8 mouse cellular contexts compared by ENCODE assay signal in the genomic region with DNA sequence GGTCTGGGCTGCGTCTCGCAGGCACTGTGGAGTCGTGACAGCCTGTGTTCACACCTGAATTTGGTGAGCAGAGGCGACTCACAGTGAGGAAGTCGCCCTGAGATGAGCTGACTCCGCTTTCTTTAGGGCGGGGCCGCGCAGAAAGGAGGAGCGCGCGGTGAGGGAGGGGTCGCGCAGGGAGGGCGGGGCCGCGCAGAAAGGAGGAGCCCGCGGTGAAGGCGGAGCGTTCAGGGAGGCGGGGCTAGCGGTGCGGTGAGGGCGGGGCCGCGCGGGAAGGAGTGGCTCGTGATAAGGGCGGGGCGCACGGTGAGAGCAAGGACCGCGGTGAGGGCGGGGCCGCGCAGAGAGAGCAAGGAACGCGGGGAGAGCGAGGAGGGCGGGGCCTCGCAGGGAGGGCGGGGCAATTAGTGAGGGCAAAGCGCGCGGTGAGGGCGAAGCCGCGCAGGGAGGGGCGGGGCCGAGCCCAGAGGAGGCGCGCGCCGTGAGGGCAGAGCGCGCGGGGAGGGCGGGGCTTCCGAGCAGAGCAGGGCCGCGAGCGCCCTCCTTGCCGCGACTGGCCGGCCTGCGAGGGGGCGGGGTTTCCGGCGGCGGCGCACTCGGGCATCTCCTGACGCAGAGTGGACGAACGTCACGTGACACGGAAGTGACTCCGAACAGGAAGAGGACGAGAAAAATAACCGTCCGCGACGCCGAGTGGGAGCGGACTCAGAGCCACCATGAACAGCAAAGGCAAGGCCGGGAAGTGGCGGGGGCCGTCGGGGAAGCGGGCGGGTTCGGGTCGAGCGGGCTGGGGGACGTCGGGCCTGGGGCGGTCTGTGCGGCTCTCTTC. TPM values are rescaled to one million over a fixed set of nuclear protein-coding genes. Genes with fewer than 3 reads are reported as not detected.
DNase-seq lines count a peak whose midpoint lies in the region; ATAC-seq and TF ChIP-seq lines count a peak whose summit lies in the region.

A gene (plus strand): TSS at position 354 of the 829 bp plus-strand sequence.

- H3K9ac ChIP-seq in MEL (ENCODE audit: control insufficient read depth, low read depth, low read length, poor library complexity, severe bottlenecking): peak within 1 kb of the TSS; percentile 90
- peak within 1 kb of the TSS; percentile 96 for H3K9ac ChIP-seq in lung, embryonic 16.5 days (ENCODE audit: low read length)

- H3K4me3 ChIP-seq in MEL (ENCODE audit: control insufficient read depth in 1 of 2, insufficient read depth in 1 of 2, low read depth in 2 of 2, low read length in 2 of 2): peak within 1 kb of the TSS; percentile 89 to 94
- peak within 1 kb of the TSS; percentile 91 for H3K4me3 ChIP-seq in cerebellum, adult 2 months (replicated peaks; ENCODE audit: insufficient read depth, low read depth, low read length)
- H3K4me3 ChIP-seq in lung, embryonic 16.5 days (ENCODE audit: low read length): peak within 1 kb of the TSS; percentile 91

- no peaks in the 10 kb centered on the region for H3K27me3 ChIP-seq in MEL (ENCODE audit: control insufficient read depth in 1 of 2, insufficient read depth in 2 of 2, low read length in 2 of 2)
- H3K27me3 ChIP-seq in cerebellum, adult 2 months (ENCODE audit: control insufficient read depth, insufficient read depth, low read length): no peaks in the 10 kb centered on the region
- no peaks in the 10 kb centered on the region for H3K27me3 ChIP-seq in lung, embryonic 16.5 days (ENCODE audit: control insufficient read depth, insufficient read depth, low read depth, low read length)

- peaks cover 12% of the 10 kb centered on the region for H3K79me2 ChIP-seq in MEL (ENCODE audit: control insufficient read depth, insufficient read depth, low read length, poor library complexity)

- TF ChIP-seq CTCF in MEL (IDR thresholded peaks at IDR 0.05 in 2 of 3, conservative IDR thresholded peaks at IDR 0.05 in 1 of 3; ENCODE audit: control insufficient read depth in 1 of 3, insufficient read depth in 1 of 3, low read depth in 2 of 3, low read length in 3 of 3, poor library complexity in 1 of 3, severe bottlenecking in 1 of 3): peak in 2 of 3 experiments; percentile 16 to 26; a peak in 2 of 6 replicates
- TF ChIP-seq CTCF in cerebellum, adult 2 months (IDR thresholded peaks at IDR 0.05; ENCODE audit: borderline replicate concordance, insufficient read depth, low read depth, low read length): no peak

- peaks cover 8 to 16% of the 10 kb centered on the region in 2 experiments for H3K36me3 ChIP-seq in MEL (ENCODE audit: control insufficient read depth in 1 of 2, insufficient read depth in 2 of 2, low read length in 2 of 2)
- H3K36me3 ChIP-seq in lung, embryonic 16.5 days (ENCODE audit: control insufficient read depth, insufficient read depth, low read length): peaks cover 16% of the 10 kb centered on the region

- peaks cover 0 to 14% of the 10 kb centered on the region in 2 experiments; a peak in 2 of 4 replicates for H3K4me1 ChIP-seq in MEL (ENCODE audit: control insufficient read depth in 1 of 2, insufficient read depth in 2 of 2, low read length in 2 of 2)
- no peaks in the 10 kb centered on the region for H3K4me1 ChIP-seq in cerebellum, adult 2 months (ENCODE audit: control insufficient read depth, insufficient read depth, low read length)
- peaks cover 13% of the 10 kb centered on the region for H3K4me1 ChIP-seq in lung, embryonic 16.5 days (replicated peaks; ENCODE audit: control insufficient read depth, insufficient read depth, low read length)

- peak; percentile 70 to 73 for ATAC-seq in hematopoietic stem cell, adult 5-6 weeks (replicated peaks in 1 of 2; ENCODE audit: insufficient read depth in 1 of 2, low FRiP score in 2 of 2, low TSS enrichment in 1 of 2, low read depth in 1 of 2, poor library complexity in 2 of 2, severe bottlenecking in 2 of 2)
- ATAC-seq in lung, embryonic 16.5 days (ENCODE audit: low read depth): peak; percentile 91

- no peak for TF ChIP-seq RAD21 in MEL (IDR thresholded peaks at IDR 0.05; ENCODE audit: low read depth, low read length)

- H3K9me3 ChIP-seq in MEL (replicated peaks; ENCODE audit: insufficient read depth, low read length): no peaks in the 10 kb centered on the region
- H3K9me3 ChIP-seq in lung, embryonic 16.5 days (ENCODE audit: control insufficient read depth, low read length): no peaks in the 10 kb centered on the region

- peak; percentile 85 to 96; a peak in 3 of 4 replicates for TF ChIP-seq POLR2A in MEL (IDR thresholded peaks at IDR 0.05; ENCODE audit: control insufficient read depth in 1 of 2, insufficient read depth in 1 of 2, low read depth in 1 of 2, low read length in 2 of 2, poor library complexity in 1 of 2)
- peak; percentile 92 for TF ChIP-seq POLR2A in cerebellum, adult 2 months (IDR thresholded peaks at IDR 0.05; ENCODE audit: borderline replicate concordance, insufficient read depth, low read length)

- peak within 1 kb of the TSS; percentile 69 for H3K27ac ChIP-seq in MEL (ENCODE audit: control insufficient read depth, low read depth, low read length)
- peak within 1 kb of the TSS; percentile 92 for H3K27ac ChIP-seq in cerebellum, adult 2 months (ENCODE audit: insufficient read depth, low read length)
- H3K27ac ChIP-seq in lung, embryonic 16.5 days (ENCODE audit: low read length): peak within 1 kb of the TSS; percentile 99

- DNase-seq in MEL (ENCODE audit: low read depth, low spot score): peak; percentile 99
- DNase-seq in cerebellum, adult 2 months: peak; percentile 98
- DNase-seq in forelimb bud, embryonic 11.5 days (ENCODE audit: low read depth, low spot score): peak; percentile 97
- peak; percentile 89 for DNase-seq in layer of hippocampus, adult 9-10 months (ENCODE audit: low spot score)
- DNase-seq in ovary, postnatal 10 days (ENCODE audit: low spot score): peak; percentile 94
- DNase-seq in thymus, postnatal 10 days (ENCODE audit: low spot score in 2 of 2): peak; percentile 98 to 100

- H3K4me2 ChIP-seq in lung, embryonic 16.5 days (ENCODE audit: low read depth, low read length): peak within 1 kb of the TSS; percentile 88

- 1% methylated on average over 88 of the region's 99 CpGs for WGBS in cerebellum, adult 2 months
- WGBS in lung, embryonic 16.5 days: under 1% methylated on average over 77 of the region's 99 CpGs

- no peak for TF ChIP-seq EP300 in MEL (IDR thresholded peaks at IDR 0.05; ENCODE audit: low read depth in 1 of 2, low read length in 2 of 2)

TF ChIP-seq in MEL, 35 proteins besides CTCF, POLR2A, EP300 and RAD21 (continues in another document):
- no peak for TF ChIP-seq GATA1 (IDR thresholded peaks at IDR 0.05; ENCODE audit: low read depth, low read length)
- 0 out of 2 replicates have a peak, but pooled peaks have one; percentile 22 for TF ChIP-seq ZNF384 (IDR thresholded peaks at IDR 0.05; ENCODE audit: low read depth, low read length)
- TF ChIP-seq POLR2AphosphoS5 (IDR thresholded peaks at IDR 0.05; ENCODE audit: borderline replicate concordance, low read depth, low read length): 0 out of 2 replicates have a peak, but pooled peaks have one; percentile 70
- peak; percentile 85 for TF ChIP-seq HCFC1 (IDR thresholded peaks at IDR 0.05; ENCODE audit: low read depth, low read length)
- TF ChIP-seq MAZ (IDR thresholded peaks at IDR 0.05; ENCODE audit: low read depth, low read length): peak; percentile 92; the same call in 1 of the 2 replicates
- peak; percentile 43; the same call in 1 of the 2 replicates for TF ChIP-seq ETS1 (IDR thresholded peaks at IDR 0.05; ENCODE audit: low read depth, low read length)
- peak; percentile 37; the same call in 1 of the 2 replicates for TF ChIP-seq KAT2A (conservative IDR thresholded peaks at IDR 0.05; ENCODE audit: low read depth, low read length)
- 0 out of 2 replicates have a peak, but pooled peaks have one; percentile 20 for TF ChIP-seq CHD1 (IDR thresholded peaks at IDR 0.05; ENCODE audit: low read depth, low read length)
- peak; percentile 92 for TF ChIP-seq POLR2AphosphoS2 (IDR thresholded peaks at IDR 0.05; ENCODE audit: low read length)
- 0 out of 2 replicates have a peak, but pooled peaks have one; percentile 38 for TF ChIP-seq TBP (IDR thresholded peaks at IDR 0.05; ENCODE audit: low read depth, low read length)
- TF ChIP-seq E2F4 (IDR thresholded peaks at IDR 0.05; ENCODE audit: borderline replicate concordance, low read depth, low read length): peak; percentile 63; the same call in 1 of the 2 replicates
- peak; percentile 93 for TF ChIP-seq MAX (IDR thresholded peaks at IDR 0.05; ENCODE audit: low read length)
- TF ChIP-seq JUND (IDR thresholded peaks at IDR 0.05; ENCODE audit: low read depth, low read length): no peak
- peak; percentile 70 for TF ChIP-seq MYB (IDR thresholded peaks at IDR 0.05; ENCODE audit: low read depth, low read length)
- TF ChIP-seq BHLHE40 (IDR thresholded peaks at IDR 0.05; ENCODE audit: borderline replicate concordance, low read depth, low read length): peak; percentile 92
- peak; percentile 92 to 94 for TF ChIP-seq USF2 (IDR thresholded peaks at IDR 0.05; ENCODE audit: borderline replicate concordance in 1 of 2, insufficient read depth in 1 of 2, low read depth in 1 of 2, low read length in 2 of 2)
- no peak for TF ChIP-seq TAL1 (IDR thresholded peaks at IDR 0.05; ENCODE audit: low read length)
- TF ChIP-seq MXI1 (IDR thresholded peaks at IDR 0.05; ENCODE audit: low read depth, low read length): peak; percentile 44
- peak; percentile 100 for TF ChIP-seq ELF1 (IDR thresholded peaks at IDR 0.05; ENCODE audit: low read depth, low read length)
- TF ChIP-seq SIN3A (IDR thresholded peaks at IDR 0.05; ENCODE audit: low read length): peak; percentile 58
- peak; percentile 94 for TF ChIP-seq ZMIZ1 (IDR thresholded peaks at IDR 0.05; ENCODE audit: low read depth, low read length)
- TF ChIP-seq GABPA (IDR thresholded peaks at IDR 0.05; ENCODE audit: low read depth, low read length): 0 out of 2 replicates have a peak, but pooled peaks have one; percentile 48
- TF ChIP-seq MEF2A (IDR thresholded peaks at IDR 0.05; ENCODE audit: extremely low read depth, insufficient replicate concordance, low read depth, low read length, poor library complexity, severe bottlenecking): no peak
- peak; percentile 99 for TF ChIP-seq USF1 (IDR thresholded peaks at IDR 0.05; ENCODE audit: low read depth, low read length)
- no peak; the same call in 1 of the 2 replicates for TF ChIP-seq SMC3 (IDR thresholded peaks at IDR 0.05; ENCODE audit: low read depth, low read length)
- peak; percentile 61; the same call in 1 of the 2 replicates for TF ChIP-seq MAFK (IDR thresholded peaks at IDR 0.05; ENCODE audit: borderline replicate concordance, low read depth, low read length)

RNA-seq across cellular contexts. Expression of the gene that starts here (rescaled TPM):
- total RNA-seq in MEL (2012; rRNA removed): 100 and 107 TPM in 2 replicates
- polyA plus RNA-seq in MEL (2012; ENCODE audit: insufficient read depth in 1 of 2, insufficient read length in 2 of 2, low read depth in 1 of 2, low replicate concordance in 2 of 2, missing spikeins in 1 of 2): 100 to 1,000 TPM; 233 to 341 TPM
- polyA plus RNA-seq in cerebellum, adult 2 months (2012; rRNA removed): 214 and 220 TPM in 2 replicates
- 164 and 199 TPM in 2 replicates for total RNA-seq in hematopoietic stem cell, adult 5-6 weeks (2017)
- polyA plus RNA-seq in lung, embryonic 16.5 days (2015; fragmentation: Nextera tagmentation; extraction: Ambion mirVana): 248 and 262 TPM in 2 replicates

Comparison
In these comparisons a context has a peak if more than half of its experiments do, and no peak if none do; other contexts are left out.
1. Peak in every context shown above with its lines: DNase-seq, ATAC-seq, H3K4me3 ChIP-seq and H3K27ac ChIP-seq.